Mouse (Mus musculus) retina, postnatal 7 days (tissue): ENCODE measurements around the gene Mrpl9.

Experiments
- DNase-seq: peaks from one replicate; pipeline ENCODE4 v3.0.0-alpha.2; 2012; ENCODE audit warnings: low read depth, low spot score

Gene Mrpl9

GRCm38 (mm10) chr3:94465632-94466430 is 22.7 kb downstream of the Mrpl9 start:
- no peak for DNase-seq

- no peak for DNase-seq
Measured at GRCm38 (mm10) chr3:94468931-94469330, 25.8 kb downstream of the Mrpl9 start.

DNA sequence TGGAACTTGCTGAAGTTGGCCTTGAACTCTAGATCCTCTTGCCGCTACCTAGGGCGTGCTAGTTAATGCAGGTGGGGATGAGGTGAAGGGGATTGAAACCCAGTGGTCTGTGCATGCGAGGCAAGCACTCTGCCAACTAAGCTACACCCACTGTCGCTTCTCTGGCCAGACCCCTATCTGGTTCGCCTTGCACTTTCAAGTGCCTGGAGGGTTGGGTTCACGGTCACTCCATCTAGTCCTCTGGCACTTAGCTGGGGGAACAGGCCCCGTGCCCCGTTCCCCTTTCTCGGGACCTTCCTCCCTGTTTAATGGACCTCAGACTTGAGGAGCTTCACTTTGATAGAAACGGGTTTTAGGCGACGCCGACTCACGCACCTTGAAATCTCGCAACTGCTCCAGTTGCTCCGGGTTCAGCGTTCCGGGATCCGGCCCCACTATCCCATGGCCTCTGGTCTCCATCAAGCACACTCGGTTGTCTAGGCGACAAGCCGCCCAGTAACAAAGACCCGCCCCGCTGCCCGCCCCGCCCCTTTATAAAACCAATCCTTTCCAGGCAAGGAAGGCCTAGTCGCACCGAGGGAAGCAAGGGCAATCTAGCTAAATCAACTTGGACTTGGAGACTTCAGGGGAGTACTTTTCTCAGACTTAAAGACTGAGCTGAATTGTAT is 29.5 kb downstream of the Mrpl9 start:
- DNase-seq = no peak

DNA sequence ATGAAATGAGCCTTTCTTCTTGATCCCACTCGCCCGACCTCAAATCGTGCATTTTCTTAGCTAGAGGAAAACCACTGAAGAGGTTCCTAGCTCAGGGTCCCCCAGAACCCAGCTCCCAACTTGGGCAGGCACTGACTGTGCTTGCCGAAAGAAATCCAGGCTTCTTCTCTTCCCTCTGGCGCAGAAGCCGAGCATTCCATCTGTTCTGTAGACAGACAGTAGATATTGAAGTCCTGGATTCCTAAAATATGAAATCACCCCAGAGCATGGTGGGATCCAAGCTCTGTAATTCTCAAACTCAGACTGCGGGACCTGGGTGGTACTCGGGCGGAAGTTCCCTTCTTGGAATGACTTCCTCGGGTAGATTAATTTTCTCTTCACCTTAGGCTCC is 30.0 kb downstream of the Mrpl9 start:
- DNase-seq = no peak

DNA sequence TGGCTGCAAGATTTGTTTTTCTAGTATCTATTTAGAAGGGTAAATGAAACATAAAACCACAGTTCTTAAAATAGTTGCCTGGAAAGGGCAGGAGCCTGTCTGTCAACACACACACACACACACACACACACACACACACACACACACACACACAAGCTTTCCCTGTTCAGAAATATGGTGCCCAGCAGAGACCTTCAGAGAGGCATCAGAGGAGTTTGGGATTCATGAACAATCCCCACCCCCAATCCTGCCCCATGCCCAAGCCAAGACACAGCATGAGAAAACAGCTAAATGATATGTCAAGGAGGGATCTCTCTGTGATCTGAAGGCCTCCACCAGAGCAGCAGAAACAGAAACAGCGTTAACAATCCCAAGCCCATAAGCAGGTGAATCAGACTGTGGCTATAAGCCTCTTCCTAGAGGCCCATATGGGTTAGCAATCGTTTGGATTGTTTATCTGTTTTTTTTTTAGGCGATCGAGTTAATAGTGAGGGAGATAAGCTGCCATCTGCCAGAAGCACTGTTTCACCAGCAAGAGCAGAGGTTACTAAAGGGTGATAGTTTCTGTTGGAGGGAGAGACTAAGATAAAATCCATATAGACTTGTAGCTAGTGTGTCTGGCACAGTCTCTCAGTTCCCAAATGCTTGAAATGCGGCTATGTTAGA is 30.6 kb downstream of the Mrpl9 start:
- peak; percentile 52 for DNase-seq

- DNase-seq = no peak
Measured at GRCm38 (mm10) chr3:94476301-94477035, 33.4 kb downstream of the Mrpl9 start.

GRCm38 (mm10) chr3:94477444-94477843 is 34.3 kb downstream of the Mrpl9 start:
- DNase-seq = no peak

DNA sequence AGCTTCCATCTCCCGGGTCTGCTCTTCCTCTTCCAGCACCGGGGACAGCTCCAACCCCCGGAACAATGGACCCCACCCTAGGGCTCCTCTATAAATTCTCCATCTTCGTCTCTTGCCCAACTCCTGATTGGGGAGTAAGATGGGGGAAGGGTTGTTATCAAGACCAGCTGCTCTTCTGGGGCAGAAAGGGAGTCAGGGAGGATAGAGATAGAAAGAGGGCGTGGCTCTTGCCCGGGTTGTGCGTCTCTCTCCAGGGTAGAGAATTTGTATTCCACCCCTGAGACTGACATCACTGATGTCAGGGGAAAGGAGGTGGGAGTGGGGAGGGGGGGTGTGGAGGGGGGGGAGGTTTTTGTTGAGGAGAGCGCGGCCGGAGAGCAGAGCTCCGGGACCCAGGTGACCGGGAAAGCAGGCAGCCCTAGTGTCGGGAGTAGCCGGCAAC is 34.9 kb downstream of the Mrpl9 start, which contains the start of gene Celf3:
Celf3 (plus strand) TSS at position 315 of the 442 bp plus-strand sequence.
- DNase-seq = peak; percentile 81

GRCm38 (mm10) chr3:94478591-94479169 is 35.6 kb downstream of the Mrpl9 start:
- no peak for DNase-seq

DNA sequence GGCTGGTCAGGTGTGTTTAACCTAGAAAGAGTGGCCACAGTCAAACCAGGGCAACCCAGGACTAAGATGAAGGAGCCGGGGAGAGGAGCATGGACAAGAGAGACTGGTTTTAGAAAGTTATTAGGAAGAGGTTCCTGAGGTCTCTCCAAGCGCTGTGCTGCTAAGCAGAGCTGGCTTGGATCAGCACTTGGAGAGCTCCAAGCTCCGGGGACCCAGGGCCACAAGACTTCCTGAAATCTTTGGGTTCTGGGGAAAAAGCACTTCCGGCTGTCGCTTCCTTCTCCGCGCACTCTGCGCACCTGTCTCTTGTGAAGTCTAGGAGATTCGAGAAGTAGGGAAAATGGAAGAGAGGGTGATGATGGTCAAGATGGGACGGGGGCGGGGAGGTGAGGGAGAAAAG is 36.4 kb downstream of the Mrpl9 start:
- DNase-seq = no peak

- no peak for DNase-seq
Measured at GRCm38 (mm10) chr3:94480291-94480884, 37.3 kb downstream of the Mrpl9 start, which contains the start of gene Riiad1. Gene Riiad1, minus strand, starts transcription at chr3:94480341.

GRCm38 (mm10) chr3:94481429-94481828 is 38.3 kb downstream of the Mrpl9 start:
- DNase-seq = no peak

DNA sequence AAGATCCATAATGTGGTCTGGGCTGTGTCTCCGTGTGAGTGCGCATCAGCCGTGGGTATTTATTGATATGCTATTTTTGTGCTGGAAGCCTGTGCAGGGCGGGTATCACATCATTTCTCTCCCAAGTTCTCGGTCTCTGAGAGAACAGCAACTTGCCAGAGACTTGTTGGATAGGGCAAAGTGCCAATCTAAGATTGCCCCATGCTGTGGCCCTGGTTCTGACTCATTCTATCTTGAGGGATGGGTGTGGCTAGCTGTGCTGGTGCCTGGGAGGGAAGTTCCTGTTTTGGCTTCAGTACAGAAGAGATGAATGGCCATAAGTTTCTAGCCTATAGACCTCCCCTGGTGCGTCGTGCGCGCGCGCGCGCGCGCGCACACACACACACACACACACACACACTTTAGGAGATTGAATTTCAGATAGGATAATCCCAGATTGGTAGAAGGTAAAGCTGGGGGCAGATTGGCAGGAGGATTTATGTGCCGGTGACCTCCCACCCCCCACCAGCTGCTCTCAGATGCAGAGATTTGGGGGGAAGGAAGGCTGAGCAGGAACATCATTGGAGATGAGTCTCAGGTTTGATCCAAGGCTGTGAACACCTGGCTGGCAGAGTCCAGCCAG is 39.8 kb downstream of the Mrpl9 start:
- peak; percentile 61 for DNase-seq

- DNase-seq = peak; percentile 68
Measured at GRCm38 (mm10) chr3:94483790-94484439, 40.8 kb downstream of the Mrpl9 start.

- no peak for DNase-seq
Measured at GRCm38 (mm10) chr3:94485922-94486321, 42.8 kb downstream of the Mrpl9 start.

DNA sequence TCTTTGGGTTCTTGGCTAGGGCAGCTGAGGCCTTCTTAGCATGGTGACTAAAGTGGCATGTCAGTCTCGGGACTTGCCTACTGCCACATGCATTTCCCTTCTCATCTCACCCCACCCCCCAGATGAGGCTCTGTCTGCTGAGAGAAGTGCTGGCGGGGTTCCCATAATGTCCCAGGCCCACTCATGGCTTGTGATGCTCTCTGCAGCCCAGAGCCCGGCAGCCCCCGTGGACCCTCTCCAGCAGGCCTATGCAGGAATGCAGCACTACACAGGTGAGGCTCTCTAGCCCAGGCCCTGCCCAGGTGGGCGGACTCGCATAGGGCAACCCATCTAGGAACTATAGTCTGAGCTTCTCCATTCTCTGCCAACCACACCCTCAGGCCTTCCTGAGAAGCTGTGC is 44.5 kb downstream of the Mrpl9 start:
- DNase-seq = no peak

DNA sequence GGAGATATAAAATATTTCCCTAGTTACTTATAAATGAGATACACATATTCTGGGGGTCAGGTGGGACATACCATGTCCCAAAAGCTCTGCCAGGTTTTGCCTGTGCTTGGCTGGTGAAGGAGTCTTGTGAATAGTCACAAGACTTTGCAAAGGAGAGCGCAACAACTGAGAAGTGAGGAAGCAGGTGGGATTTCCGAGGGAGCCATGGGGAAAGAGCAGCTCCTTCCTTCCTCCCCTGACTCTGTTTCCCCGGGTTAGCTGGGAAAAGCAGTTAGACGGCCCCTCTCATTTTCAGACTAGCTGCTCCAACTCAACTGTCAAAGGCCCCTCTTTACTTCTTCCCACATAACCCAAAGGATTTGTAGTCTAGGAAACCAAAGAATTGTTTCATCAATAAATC is 54.0 kb downstream of the Mrpl9 start:
- DNase-seq = no peak
